Mouse (Mus musculus) heart, embryonic 14.5 days (tissue): ENCODE data around the gene Tsen34. TPM values are rescaled to one million over a fixed set of nuclear protein-coding genes. Genes with fewer than 3 reads are reported as not detected.

Experiments used
- ATAC-seq: fragments of 200-750 bp; cut with Nextera tagmentation; 2 replicates; pipeline ENCODE4 v1.8.0; 2017; ENCODE audit warnings: low read depth, moderate TSS enrichment; ENCODE audit not compliant: insufficient number of reproducible peaks, insufficient read depth, low FRiP score
- H3K27ac ChIP-seq, 2 experiments: fragments of 200-500 bp in 1 of 2; fragments of 300-500 bp in 1 of 2; sonication (generic) in 1 of 2; replicated peaks in 1 of 2; 2 replicates each; pipeline ENCODE4 v1.5.1; 2012 to 2014; ENCODE audit warnings: low read depth in 2 of 2, low read length in 2 of 2, control low read depth in 1 of 2, mild to moderate bottlenecking in 1 of 2, mixed read lengths in 1 of 2; ENCODE audit not compliant: control insufficient read depth in 1 of 2, insufficient read depth in 1 of 2
- H3K27me3 ChIP-seq: fragments of 300-500 bp; sonication (generic); 2 replicates; pipeline ENCODE4 v1.6.1; 2014; ENCODE audit warnings: mild to moderate bottlenecking, low read length, control low read depth; ENCODE audit not compliant: control insufficient read depth, insufficient read depth
- H3K36me3 ChIP-seq: fragments of 300-500 bp; sonication (generic); 2 replicates; pipeline ENCODE4 v1.6.1; 2014; ENCODE audit warnings: mild to moderate bottlenecking, control low read depth, low read length, mixed read lengths; ENCODE audit not compliant: control insufficient read depth, insufficient read depth
- H3K4me1 ChIP-seq, 2 experiments: fragments of 200-500 bp in 1 of 2; fragments of 300-500 bp in 1 of 2; sonication (generic) in 1 of 2; 2 replicates each; pipeline ENCODE4 v1.6.1; 2012 to 2014; ENCODE audit warnings: low read length in 2 of 2, control low read depth in 1 of 2, mixed read lengths in 1 of 2; ENCODE audit not compliant: control insufficient read depth in 2 of 2, insufficient read depth in 2 of 2
- H3K4me2 ChIP-seq: fragments of 300-500 bp; sonication (generic); 2 replicates; pipeline ENCODE4 v1.6.1; 2014; ENCODE audit warnings: mild to moderate bottlenecking, low read length
- H3K4me3 ChIP-seq, 2 experiments: fragments of 200-500 bp in 1 of 2; fragments of 300-500 bp in 1 of 2; sonication (generic) in 1 of 2; 2 replicates each; pipeline ENCODE4 v1.5.1; 2012 to 2014; ENCODE audit warnings: low read length in 2 of 2, mild to moderate bottlenecking in 2 of 2, control low read depth in 1 of 2, low read depth in 1 of 2, moderate library complexity in 1 of 2; ENCODE audit not compliant: control insufficient read depth in 1 of 2, insufficient read depth in 1 of 2
- H3K9ac ChIP-seq: fragments of 300-500 bp; sonication (generic); 2 replicates; pipeline ENCODE4 v1.6.1; 2014; ENCODE audit warnings: mild to moderate bottlenecking, low read length
- H3K9me3 ChIP-seq: fragments of 300-500 bp; sonication (generic); 2 replicates; pipeline ENCODE4 v1.6.1; 2016; ENCODE audit warnings: low read length, control low read depth; ENCODE audit not compliant: control insufficient read depth
- WGBS: fragments of 180-500 bp; shearing (Covaris S2); extraction: QIAGEN DNeasy Blood & Tissue Kit; methylation state at CpG from one replicate; pipeline ENCODE4 v1.1.7; 2014; 5-methylcytosine and 5-hydroxymethylcytosine counted together
- polyA plus RNA-seq: library from polyadenylated mRNA; unstranded; fragments of >200 nt; fragmentation: Nextera tagmentation; extraction: Ambion mirVana; gene quantifications from 2 replicates; pipeline ENCODE4 v1.2.1, GENCODE M21; 2014

The Tsen34 gene
- polyA plus RNA-seq, 1 experiment from 2014 or later = 234 TPM

DNA sequence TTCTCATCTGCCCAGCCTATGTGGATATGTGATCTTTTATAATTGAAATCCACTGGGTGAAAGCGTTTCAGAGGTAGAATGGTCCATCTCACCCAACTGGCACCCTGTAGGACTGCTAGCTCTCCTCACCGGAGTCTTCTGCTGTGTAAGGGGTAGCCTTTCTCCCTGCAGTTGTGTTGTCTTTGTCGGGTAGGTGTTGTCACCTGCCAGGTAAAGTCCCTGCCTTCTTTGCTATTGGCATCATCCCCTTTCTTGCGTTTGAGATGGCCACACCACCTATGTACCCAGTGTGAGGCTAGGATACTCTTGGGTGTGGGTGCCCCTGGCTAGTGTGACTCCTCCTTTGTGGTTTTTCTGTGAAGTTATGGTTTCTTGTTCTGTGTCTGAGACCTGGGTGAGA, 46.0 kb upstream of the Tsen34 start:
- H3K36me3 ChIP-seq = peaks cover 27% of the 10 kb centered on the region
- H3K4me2 ChIP-seq = peak overlapping the region; percentile 80
- 58% methylated on average over 4 of the region's 4 CpGs for WGBS
- H3K4me1 ChIP-seq = peaks cover 12 to 24% of the 10 kb centered on the region in 2 experiments
- H3K27ac ChIP-seq = no peak overlapping the region
- no peaks in the 10 kb centered on the region for H3K27me3 ChIP-seq
- peak overlapping the region; percentile 98 for H3K9ac ChIP-seq
- no peak for ATAC-seq
- H3K4me3 ChIP-seq = peak overlapping the region; percentile 90 to 93
- H3K9me3 ChIP-seq = no peaks in the 10 kb centered on the region

DNA sequence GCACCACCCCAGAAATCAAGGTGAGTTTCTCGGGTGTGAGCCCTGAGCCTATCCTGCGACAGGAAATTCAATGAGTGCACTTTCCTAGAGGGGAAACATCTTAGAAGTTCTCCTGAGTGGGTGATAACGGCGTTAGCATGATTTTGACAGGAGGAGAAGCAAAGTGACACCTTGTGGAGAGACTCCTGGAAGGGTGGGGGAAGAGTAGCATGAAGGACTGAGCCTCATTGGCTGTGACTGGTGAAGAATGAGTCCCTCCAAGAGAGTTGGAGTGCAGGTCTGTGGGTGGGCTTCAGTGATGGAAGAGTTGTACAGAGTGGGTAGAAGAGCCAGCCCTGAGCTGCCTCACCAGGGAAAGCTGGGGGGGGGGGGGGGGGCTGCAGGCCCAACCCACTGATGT, 35.7 kb upstream of the Tsen34 start:
- Histone ChIP-seq H3K36me3 (peaks cover 100% of the 10 kb centered on the region), H3K27me3 (no peaks in the 10 kb centered on the region), H3K27ac (no peak overlapping the region), H3K9me3 (no peaks in the 10 kb centered on the region), H3K4me3 (no peak overlapping the region), H3K4me1 (no peaks in the 10 kb centered on the region), H3K9ac (no peak overlapping the region), H3K4me2 (no peak overlapping the region)
- 76% methylated on average over 4 of the region's 4 CpGs for WGBS
- no peak for ATAC-seq

DNA sequence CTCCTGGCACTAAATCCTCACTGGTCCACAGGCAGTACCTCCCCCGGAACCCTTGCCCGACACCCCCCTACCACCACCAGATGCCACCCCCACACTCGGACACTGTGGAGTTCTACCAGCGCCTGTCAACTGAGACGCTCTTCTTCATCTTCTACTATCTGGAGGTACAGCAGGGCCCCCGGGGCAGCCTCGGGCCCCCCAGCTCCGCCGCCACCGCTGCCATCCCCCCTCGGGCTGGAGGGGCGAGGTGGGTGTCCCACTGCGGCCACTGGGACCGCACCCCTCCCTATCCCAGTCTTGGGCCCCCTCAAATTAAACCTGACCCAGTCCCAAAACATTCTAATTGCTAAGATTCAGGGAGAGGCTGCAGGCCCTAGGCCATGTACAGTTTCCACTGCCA, 34.1 kb upstream of the Tsen34 start:
- Histone ChIP-seq H3K4me3 (no peak overlapping the region), H3K36me3 (peaks cover 100% of the 10 kb centered on the region), H3K4me2 (no peak overlapping the region), H3K27ac (no peak overlapping the region), H3K9me3 (no peaks in the 10 kb centered on the region), H3K27me3 (no peaks in the 10 kb centered on the region), H3K9ac (no peak overlapping the region), H3K4me1 (peaks cover 0 to 2% of the 10 kb centered on the region in 2 experiments; a peak in 1 of 4 replicates)
- no peak for ATAC-seq
- 92% methylated on average over 14 of the region's 14 CpGs for WGBS

- ATAC-seq = no peak
- 25% methylated on average over 15 of the region's 15 CpGs for WGBS
- peaks cover 40% of the 10 kb centered on the region for H3K36me3 ChIP-seq
- H3K4me3 ChIP-seq = peak overlapping the region; percentile 66 to 78
- no peaks in the 10 kb centered on the region for H3K27me3 ChIP-seq
- peak overlapping the region; percentile 82 to 91 for H3K27ac ChIP-seq
- H3K4me2 ChIP-seq = peak overlapping the region; percentile 70
- no peaks in the 10 kb centered on the region for H3K9me3 ChIP-seq
- H3K9ac ChIP-seq = peak overlapping the region; percentile 96
- peaks cover 12 to 18% of the 10 kb centered on the region in 2 experiments for H3K4me1 ChIP-seq
Measured at GRCm38 (mm10) chr7:3664524-3665214, 28.0 kb upstream of the Tsen34 start.

GRCm38 (mm10) chr7:3665215-3666114, 27.2 kb upstream of the Tsen34 start, which contains the start of gene Leng1:
Leng1 (minus strand) TSS chr7:3665840.
- H3K9ac ChIP-seq = peak within 1 kb of the TSS; percentile 96
- ATAC-seq = peak; percentile 97
- 3% methylated on average over 45 of the region's 45 CpGs for WGBS
- peak within 1 kb of the TSS; percentile 70 for H3K4me2 ChIP-seq
- H3K9me3 ChIP-seq = no peaks in the 10 kb centered on the region
- H3K4me3 ChIP-seq = peak within 1 kb of the TSS; percentile 66 to 78
- no peaks in the 10 kb centered on the region for H3K27me3 ChIP-seq
- peaks cover 12 to 18% of the 10 kb centered on the region in 2 experiments for H3K4me1 ChIP-seq
- peaks cover 32% of the 10 kb centered on the region for H3K36me3 ChIP-seq
- peak within 1 kb of the TSS; percentile 88 to 91 for H3K27ac ChIP-seq

DNA sequence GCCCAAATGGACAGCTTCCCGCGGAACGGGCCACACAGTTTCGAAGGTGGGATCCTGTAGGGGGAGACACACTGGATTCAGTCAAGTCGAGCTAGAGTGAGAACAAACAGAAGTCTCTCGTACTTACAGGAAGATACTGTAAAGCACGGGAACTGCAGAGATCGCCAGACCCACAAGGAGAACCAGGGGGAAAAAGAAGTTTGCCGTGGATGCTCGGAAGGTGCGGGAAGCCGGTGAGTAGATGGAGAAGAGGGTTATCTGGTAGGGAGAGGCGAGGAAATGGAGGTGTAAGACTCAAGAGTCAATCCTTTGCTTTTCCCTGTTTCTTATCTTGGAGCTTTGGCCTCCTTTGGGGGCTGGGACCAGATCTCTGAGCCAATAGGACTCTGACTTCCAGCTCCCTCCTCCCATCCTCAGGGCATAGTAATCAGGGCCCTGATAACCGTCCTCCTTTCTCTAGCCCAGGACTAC, 25.7 kb upstream of the Tsen34 start:
- peak overlapping the region; percentile 17 to 29 for H3K4me3 ChIP-seq
- ATAC-seq = no peak
- WGBS = 5% methylated on average over 14 of the region's 14 CpGs
- H3K27ac ChIP-seq = 0 out of 4 replicates have a peak overlapping the region, but pooled peaks of 1 of the 2 experiments have one; percentile 14
- peak overlapping the region; percentile 56 for H3K9ac ChIP-seq
- no peaks in the 10 kb centered on the region for H3K27me3 ChIP-seq
- H3K4me2 ChIP-seq = peak overlapping the region; percentile 62
- peaks cover 17% of the 10 kb centered on the region for H3K36me3 ChIP-seq
- H3K4me1 ChIP-seq = peaks cover 12 to 18% of the 10 kb centered on the region in 2 experiments
- H3K9me3 ChIP-seq = no peaks in the 10 kb centered on the region

DNA sequence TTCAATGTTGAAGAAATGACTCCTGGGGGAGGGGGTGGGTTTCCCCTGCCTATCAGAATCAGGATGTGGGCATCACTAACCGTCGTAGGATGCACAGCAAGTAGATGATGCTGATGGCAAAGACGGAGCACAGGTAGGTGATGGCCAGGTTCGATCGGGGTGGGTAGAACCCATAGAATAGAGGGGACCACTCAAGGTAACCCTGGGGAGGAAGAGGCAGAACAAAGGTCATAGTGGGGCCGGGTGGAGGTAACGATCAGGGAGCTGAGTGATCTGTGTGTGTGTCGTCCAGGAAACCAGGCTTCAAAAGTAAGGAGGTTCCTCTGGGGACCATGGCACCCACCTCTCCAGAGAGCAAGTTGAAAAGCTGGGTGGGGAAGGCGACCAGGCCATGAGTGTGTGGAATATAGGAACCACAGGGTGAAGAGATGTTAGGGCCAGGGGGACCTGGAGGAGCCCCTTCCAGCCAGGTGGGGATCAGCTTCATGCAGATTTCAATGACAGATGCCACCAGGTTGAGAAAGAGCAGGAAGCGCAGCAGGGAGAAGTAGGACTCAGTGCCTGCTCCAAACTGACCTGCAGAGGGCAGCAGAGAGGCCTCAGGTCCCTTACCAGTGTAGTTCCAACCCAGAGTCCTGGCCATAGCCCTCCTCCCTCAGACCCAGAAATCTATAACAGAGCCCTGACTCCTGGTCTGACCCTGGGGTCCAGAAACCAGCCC, 18.0 kb upstream of the Tsen34 start:
- Histone ChIP-seq H3K9me3 (no peaks in the 10 kb centered on the region), H3K36me3 (0 out of 2 replicates have a peak, but pooled peaks cover 4% of the 10 kb centered on the region), H3K4me2 (no peak overlapping the region), H3K27me3 (no peaks in the 10 kb centered on the region), H3K9ac (no peak overlapping the region), H3K27ac (no peak overlapping the region), H3K4me1 (no peaks in the 10 kb centered on the region), H3K4me3 (no peak overlapping the region)
- WGBS = 62% methylated on average over 10 of the region's 10 CpGs
- no peak for ATAC-seq
